Mouse (Mus musculus): ENCODE results near the gene Fam126a.

The Fam126a gene

DNA sequence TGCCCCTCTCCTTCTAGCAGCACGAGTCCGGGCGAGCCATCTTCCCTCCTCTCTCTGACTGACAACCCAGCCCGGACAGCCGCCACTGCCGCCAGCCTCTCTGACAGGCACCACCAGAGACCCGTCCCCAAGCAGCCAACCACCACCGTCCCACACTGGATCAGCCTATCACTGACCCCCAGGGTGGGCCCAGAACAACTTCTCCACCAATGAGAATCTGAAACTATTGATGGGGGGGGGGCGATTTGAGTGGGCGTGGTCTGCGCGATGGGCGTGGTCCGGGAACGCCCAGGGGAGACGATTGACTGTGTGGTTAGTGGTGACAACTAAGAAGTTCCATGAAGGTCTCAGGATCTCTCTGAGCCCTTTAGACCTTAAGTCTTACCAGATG lies at the start of gene Fam126a:
Gene Fam126a, minus strand, starts transcription at position 112 of the 391 bp plus-strand sequence.
- DNase-seq = peak; percentile 96

DNA sequence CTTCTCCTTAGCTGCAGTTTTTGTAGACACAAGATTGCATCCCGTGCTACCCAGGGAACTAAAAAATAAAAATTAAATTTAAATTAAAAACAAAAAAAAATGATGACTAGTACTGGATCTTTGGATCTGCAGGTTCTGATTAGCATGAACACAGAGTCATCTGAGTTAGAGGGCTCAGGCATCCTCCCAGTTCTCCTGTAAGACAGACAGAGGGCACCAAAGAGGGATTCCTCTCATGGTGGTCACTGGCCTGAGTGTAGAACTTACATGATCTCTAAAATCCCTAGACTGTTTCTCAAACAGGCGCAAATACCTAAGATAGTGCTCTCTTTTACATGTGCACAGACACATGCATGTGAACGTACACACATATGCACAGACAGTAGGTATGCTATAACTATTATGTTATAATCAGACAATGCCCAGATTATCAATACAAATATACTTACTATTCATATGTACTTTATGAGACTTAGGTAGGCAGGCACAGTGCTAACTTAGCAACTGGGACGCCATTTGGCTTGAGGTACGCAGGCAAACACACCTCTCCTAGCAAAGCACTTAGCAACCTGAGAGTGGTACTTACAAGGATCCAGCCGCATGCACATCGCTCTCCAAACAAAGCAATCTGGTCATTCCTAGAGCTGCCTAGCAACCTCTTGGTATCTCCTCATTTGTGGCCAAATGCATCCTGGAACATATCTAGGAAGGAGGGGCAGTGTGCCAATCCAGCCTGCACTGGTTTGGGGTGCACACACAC lies 48.1 kb upstream of the Fam126a start:
- no peak for DNase-seq

DNA sequence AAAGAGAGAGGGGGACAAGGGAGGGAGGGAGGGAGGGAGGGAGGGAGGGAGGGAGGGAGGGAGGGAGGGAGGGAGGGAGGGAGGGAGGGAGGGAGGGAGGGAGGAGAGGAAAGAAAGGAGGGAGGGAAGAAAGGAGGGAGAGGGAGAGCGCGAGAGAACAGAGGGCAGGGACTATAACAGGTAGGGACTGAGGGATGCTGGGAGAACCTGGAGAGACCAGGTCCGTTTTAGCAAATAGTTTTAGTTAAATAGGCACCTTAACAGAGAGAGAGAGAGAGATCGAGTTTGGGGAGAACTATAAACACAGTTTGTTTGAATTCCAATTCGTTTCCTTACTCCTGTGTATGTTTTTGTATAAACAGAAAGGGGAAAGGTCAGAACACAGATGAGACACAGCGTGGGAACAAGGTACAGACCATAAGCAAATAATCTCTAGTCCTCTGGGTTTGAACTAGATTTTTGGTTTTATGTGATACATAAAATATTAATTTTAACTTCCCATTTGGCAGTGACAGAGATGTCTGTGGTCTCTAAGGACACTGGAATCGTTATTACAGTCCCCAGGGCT lies 47.3 kb upstream of the Fam126a start:
- no peak for DNase-seq

DNA sequence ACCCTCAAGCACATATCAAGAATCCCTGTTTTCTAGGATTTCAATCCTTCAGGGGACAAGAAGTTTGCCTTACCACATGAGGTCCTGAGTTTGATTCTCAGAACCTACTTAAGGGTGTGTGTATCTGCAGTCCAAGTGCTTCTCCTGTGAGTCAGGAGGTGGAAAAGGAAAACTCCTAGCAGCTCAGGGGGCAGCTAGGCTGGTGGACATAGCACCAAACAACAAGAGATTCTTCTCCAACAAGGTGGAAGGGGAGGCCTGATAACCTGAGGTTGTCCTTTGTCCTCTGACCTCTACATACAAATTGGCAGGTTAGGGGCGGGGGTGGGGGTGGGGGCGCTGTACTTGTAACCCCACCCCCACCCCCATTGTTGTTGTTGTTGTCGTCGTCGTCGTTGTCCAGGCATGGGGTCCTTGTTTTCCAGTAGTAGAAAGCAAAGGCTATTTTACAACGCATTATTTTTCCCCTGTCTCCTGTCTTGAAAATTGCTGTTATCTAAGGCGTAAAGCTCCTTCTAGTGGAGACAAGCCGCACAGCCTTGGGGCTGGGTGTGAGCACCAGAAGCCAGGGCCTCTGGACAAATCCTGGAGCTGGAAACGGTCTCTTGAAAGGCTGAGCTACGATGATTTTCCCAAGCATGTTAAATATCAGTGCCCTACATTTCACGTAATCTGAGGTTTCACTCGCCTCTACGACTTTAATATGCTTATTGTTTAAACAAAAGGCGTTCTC lies 46.7 kb upstream of the Fam126a start:
- DNase-seq = peak; percentile 87

DNA sequence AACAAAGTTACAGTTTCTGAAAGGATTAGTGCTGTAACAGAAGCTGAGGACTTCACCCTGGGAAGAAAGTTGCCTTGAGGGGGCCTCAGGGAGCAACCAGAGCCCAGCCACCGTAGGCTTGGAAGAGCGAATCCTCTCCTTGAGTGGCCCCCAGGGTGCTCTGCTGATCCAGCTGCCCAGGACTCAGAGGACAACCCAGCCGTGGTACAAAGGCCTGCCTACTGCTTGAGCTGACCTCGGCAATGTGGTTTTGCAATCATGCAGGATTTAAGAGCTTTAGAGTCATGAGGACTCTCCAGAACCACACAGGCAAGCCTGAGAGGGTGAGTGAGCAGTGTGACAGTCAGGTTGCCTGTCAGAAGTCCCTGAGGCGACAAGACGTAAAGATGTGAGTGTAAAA lies 41.5 kb upstream of the Fam126a start:
- no peak for DNase-seq

DNA sequence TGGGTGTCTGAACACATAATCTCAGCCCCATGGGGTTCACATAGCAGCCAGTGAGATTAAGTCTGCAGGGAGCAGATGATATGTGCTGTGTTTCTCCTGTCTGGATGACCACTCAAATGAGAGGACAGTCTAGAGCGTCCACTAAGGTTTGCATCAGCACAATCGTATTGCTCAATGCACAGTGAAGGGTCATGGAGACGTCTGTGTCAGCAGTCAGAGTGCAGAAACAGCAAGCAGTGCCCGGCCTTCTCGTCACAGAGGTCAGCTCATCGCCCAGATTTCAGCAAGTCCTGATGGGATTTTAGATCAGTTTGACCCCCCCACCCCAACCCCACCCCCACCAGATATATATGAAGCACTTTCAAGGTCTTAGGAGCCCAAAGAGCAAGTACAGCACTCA lies 38.5 kb upstream of the Fam126a start:
- DNase-seq = no peak

DNA sequence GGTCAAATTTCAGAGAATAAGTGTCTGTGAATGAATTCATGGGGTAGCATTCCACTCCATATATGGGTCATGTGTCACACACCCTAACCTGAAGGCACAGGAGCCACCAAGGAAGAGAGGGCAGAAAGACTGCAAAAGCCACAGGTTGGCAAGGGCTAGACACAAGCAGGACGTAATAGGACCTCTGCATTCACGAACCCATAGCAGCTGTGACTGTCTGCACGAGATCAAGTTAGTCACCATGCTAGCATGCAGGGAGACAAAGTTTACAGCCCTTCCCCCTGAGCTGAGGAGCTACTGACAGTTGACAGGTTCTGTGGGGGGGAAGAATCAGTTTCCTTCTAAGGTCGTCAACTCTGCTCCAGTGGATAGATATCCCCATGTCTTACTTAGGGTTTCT lies 33.1 kb upstream of the Fam126a start:
- DNase-seq = no peak

DNA sequence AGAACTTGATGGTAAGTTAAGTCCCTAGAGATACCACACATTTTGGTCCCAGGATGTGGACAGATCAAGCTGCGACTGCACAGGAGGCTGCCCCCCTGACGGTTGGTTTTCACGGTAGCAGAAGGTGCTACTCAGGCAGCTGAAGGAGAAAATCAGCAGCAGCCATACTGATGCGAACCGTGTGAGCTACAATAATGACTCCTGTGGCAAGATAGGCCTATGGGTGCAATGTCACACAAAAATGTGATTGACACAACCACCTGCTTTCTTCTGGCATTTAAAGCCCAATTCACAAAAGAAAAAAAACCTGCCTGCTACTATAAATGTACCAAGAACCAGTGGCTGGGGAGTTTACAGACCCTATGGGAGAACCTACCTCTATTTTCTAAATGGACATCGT lies 32.5 kb upstream of the Fam126a start:
- DNase-seq = no peak

DNA sequence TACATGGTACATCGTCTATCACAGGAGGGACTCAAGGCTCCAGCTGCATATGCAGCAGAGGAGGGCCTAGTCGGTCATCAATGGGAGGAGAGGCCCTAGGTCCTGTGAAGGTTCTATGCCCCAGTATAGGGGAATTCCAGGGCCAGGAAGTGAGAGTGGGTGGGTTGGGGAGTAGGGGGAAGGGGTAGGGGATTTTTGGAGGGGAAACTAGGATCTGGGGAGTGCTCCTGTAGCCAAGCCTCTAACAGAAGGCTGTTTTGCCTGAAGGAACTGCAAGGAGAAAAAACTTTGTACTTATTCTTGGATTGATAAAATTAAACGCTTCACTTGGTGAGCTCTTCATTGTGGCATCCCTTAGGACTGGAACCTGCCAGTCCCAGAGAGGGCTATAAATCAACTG lies 30.5 kb upstream of the Fam126a start:
- no peak for DNase-seq

DNA sequence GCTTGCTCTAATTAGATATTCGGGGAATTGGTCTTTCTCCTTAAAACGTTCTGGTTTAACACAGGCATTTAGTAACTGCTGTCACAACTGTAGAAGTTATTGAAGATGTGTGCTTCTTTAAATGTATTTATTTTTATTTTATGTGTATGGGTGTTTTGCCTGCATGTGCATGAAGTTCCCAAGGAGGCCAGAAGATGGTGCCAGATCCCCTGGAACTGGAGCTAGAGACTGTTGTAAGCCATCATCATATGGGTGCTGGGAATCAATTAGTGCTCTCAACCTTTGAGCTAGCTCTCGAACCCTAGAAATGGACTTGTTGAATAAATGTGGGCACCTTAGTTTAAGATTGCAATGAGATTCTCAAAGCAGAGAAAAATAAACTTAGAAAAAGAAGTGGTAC lies 27.1 kb upstream of the Fam126a start:
- no peak for DNase-seq

DNA sequence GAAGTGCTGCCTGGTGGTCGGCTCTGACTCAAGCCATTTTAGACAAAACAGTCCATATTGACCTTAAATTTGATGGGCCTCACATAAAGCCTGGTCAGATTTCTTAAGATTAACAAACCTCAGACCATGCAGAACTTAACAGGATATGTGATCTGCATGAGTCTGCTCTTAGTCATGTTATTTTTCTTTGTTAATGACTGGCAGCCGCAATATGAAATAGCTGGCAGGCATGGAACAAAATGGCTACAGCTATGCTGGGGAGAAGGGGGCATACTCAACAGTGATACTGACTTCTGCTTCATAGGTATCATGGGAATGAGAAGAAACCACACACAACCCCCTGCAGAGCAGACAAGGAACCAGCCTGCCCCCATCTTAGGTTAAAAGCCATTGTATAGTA lies 26.4 kb upstream of the Fam126a start:
- DNase-seq = no peak

DNA sequence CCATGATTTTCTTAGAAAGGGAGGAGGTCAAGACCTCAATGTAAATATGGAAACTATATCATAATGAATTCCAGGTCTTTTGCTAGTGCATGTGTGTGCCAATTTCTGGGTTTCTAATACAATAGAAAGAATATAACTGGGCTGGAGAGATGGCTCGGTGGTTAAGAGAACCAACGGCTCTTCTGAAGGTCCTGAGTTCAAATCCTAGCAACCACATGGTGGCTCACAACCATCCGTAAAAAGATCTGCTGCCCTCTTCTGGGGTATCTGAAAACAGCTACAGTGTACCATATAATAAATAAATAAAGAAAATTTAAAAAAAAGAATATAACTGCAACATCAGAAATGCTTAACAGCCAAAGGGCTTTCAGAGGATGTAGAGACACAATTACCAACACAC lies 23.9 kb upstream of the Fam126a start:
- DNase-seq = no peak

DNA sequence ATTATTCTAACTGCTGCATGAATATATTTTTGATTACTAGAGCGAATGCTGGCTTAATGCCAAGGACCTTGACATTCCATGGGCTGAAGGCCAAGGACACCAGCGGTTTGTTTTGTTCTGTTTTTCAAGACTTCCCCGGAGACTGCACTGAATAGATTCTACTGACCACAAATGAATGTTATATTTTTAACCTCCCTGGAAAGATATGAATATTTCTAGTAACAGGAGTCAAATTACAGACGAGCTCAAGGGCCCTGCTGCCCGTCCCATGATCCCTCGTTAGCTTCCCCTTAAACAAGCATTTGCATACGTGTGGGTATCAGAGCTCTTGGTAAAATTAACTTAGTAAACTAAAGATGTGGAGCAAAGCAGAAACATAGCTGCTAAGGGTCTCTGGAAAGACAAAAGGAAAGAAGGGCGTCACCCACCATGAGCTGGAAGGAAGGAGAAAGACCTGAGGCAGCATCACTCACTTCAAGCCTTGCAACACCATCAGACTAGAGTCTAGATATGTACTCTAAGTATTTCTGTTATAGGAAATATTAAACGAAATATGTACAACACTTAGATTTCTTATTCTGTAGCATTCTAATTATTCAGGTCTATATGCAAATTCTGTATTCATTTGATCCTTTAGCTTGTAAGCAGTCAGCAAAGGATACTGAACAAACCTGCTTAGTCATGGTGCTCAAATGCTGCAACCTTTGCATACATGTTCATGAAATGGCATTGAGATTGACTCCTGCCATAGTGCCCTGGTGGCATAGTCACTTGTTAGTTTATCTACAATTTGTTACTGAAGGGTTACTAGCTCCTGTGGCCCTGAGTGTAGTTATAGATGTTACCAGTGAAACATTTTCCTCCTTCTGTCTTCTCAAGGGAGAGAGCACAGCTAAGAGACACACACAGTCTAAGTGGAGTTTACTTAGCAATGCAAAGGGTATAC lies 23.0 kb upstream of the Fam126a start:
- DNase-seq = peak; percentile 62

DNA sequence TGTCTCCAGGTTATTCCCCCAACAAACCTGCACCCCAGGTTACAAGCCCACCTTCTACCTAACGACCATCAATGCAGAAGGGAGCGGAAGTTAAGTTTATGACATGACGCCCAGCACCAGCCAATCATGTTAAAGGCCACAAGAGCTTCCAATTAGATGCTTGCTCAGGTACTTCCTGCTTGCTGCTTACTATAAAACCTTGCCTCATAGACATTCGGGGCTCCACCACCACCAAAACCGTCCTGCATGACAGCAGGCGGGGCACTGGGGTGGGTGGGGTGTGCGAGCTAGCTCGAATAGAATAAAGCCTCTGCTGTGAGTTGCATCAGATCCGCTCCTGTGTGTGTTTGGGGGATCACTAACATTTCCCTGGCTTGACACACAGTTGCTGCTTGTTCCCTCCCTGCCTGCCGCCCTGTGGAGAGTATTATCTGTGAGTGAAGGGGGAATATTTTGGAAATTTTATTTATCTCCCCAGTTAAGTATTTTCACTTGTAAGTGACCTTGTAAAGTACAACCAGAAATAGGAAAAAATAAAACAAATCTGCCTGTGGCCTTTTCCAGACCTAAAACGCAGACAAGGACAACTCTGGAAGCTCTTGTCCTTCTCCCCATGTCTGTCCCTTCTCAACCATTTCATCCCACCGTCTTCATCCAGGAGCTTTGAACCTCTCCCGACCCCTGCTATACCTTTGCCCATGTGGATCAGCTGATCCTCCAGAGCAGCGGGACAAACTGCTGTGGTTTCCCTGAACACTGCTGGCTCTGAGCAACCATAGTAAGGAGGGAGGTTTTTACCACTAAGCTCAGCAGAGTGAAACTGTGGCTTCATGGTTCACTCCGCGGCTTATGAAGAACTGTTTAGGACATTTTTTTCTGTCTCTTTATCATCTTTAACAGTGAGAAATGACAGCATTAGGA lies 21.5 kb upstream of the Fam126a start:
- DNase-seq = no peak

DNA sequence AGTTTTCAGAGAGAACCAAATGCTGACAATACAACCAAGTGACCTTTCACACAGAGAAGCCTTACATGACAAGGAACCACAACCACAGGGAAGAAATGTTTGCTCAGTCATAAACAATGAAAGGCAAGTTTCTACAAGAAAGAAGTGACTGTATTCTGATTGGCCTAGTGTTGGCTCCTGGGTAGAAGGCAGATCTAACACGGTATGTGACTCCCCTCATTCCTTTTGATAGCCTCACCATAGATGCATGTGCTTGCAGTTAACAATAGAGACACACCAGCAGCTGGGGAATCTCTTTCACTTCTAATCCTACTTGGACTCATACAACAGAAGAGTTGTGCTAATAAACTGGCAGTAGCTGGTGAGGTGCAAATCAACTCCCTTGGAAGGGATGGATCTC lies 17.3 kb upstream of the Fam126a start:
- no peak for DNase-seq

DNA sequence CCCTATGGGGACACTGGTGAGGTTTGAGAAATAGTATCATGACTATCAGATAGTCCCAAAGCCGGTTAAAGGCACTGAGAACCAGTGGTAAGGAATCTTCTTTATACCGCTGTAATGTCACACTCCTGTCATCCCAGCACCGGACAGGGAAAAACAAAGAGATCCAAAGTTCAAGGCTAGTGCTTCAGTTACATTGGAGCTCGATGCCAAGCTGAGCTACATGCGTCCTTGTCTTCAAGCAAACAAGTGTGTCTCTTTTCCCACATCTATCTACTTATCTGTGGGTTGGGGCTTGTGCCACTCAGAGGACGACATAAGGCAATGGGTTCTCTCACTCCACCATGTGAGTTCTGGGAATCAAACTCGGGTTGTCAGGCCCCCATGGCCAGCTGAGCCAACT lies 16.5 kb upstream of the Fam126a start:
- DNase-seq = no peak

DNA sequence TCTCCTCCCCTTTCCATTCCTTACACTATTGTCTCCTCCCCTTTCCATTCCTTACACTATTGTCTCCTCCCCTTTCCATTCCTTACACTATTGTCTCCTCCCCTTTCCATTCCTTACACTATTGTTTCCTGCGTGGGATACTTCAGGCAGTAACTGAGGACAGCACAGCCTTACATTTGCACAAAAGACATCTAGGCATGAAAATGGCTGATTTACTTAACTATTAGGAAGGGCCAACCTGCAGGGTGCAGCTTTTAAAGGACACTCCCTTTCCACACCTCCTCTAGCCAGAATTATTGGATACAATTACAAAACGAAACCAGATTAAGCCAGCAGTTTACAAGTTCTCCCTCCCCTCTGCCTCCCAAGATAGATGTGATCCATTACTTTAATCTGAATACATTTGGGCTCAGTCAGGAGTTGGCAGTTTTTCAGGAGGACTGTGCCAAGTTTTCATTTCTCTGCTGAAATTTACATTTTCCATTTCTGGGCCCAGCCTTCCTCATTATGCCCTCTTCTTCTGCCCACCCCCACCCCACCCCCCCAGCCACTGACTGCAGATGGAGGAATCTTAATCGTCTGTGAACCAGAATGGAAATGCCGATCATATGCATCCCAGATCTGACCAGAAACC lies 15.6 kb upstream of the Fam126a start:
- no peak for DNase-seq

DNA sequence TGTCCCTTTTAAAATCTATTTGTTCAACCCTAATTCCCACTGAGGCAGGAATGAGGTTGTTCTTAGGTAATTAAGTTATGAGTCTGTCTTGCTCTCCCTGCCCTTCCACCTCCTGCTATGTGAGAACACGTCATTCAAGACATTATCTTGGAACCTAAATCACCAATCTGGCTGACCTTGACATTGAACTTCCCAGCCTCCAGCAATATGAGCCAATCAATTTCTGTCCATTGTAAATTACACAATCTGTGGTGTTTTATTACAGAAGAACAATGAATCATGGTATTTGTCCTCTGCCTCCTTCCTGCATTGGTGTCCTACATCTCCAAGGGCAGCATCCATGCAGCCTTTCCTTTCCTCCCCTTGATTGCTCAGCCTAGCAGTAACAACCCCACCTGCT lies 13.9 kb upstream of the Fam126a start:
- DNase-seq = no peak

DNA sequence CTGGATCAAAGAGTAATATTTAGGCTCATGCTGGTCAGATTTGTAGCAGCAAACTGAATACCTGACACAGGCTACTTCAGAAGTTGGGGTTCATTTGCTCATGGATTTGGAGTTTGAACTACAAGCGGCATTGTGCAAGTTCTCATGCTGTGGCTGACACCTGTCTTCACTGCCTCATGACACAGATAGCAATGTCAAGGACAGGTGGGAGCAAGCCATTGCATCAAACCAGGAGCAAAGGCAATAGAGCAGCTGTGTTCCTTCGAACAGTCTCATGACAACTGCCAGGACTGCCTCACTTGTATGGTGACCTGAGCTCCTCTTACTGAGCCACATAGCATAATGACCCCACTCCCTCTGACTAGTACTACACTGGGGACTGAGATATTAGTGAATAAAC lies 12.9 kb upstream of the Fam126a start:
- no peak for DNase-seq

DNA sequence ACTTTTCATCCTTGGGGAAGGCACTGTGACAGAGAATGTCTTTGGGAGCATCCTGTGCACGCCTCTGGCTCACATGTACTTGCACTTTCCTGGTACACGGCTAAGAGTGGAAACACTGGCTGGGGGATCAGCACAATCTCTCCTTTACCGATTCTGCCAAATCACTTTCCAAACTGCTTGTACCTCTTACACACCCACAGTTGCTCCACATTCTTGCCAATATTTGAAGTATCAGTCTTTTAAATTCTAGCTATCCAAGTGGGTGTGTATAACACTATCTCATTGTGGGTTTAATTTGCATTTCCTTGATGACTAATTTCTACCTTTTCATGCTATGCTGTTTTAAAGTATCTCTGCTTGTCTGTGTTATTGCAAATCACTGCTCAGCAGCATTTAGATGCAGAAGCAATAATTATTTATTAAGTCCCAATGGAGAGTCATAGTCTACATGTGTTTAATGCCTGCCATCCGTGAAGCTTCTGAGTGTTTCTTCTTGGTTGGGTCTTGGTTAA lies 10.9 kb upstream of the Fam126a start:
- no peak for DNase-seq

DNA sequence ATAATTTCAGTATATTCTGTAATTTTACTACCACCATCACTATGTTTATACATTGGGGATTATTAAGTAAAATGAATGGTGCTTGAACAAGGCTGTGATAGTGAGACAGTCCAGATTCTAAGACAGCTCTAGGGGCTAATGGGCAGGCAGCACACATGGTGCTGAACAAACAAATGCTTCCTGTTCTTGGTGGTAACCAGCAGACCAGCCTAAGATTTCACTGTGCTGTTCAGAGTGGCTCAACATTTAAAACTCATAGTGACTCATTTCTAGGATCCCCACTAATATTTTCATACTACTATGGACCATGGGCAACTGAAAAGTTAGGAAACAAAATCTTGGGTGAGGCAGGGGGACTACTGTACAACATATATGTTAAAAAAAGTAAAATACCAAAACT lies 10.1 kb upstream of the Fam126a start:
- peak; percentile 1 for DNase-seq
